Mouse (Mus musculus): Measurements from ENCODE around the gene Pde6g. TPM values are rescaled to one million over a fixed set of nuclear protein-coding genes. Genes with fewer than 3 reads are reported as not detected.

Pde6g gene
- 1 to 10 TPM in 1 of 2 experiments, under 1 TPM in 1; 0.45 to 1.1 TPM for total RNA-seq (2021)
- long read RNA-seq, experiment 1: 0 reads
- long read RNA-seq, experiment 2, partial matches to known transcripts: 0 of 1 reads
- long read RNA-seq, experiment 2, other reads (novel, unspliced or antisense): 1 of 1 reads

DNA sequence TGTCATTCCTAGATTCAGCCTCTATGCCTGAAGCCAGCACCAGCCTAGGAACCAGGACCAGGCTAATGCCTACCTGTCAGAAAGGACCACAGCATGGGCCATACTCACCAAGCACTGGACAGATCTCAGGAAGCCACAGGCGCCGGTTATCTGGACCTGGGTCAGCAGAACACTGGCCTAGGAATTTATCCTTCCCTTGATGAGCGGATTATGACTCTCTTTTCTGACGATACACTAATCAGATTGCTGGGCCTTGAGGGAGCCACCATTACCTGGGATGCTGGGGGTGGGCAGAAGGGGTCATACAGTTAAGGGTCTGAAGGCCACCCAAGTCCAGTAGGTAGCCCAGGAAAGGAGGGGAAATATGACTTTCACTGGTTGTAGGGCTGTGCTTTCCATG, at the start of gene Pde6g:
Gene Pde6g, minus strand, starts transcription at position 195 of the 400 bp plus-strand sequence.
- intact Hi-C loops (cut with DNase I): no loop called here
- no peak for DNase-seq (ENCODE audit: extremely low spot score in 1 of 2, low spot score in 2 of 2)
- no peak within 1 kb of the TSS for H3K4me3 ChIP-seq
- no peak for TF ChIP-seq CTCF (IDR thresholded peaks at IDR 0.05)
- H3K27ac ChIP-seq: no peak within 1 kb of the TSS

DNA sequence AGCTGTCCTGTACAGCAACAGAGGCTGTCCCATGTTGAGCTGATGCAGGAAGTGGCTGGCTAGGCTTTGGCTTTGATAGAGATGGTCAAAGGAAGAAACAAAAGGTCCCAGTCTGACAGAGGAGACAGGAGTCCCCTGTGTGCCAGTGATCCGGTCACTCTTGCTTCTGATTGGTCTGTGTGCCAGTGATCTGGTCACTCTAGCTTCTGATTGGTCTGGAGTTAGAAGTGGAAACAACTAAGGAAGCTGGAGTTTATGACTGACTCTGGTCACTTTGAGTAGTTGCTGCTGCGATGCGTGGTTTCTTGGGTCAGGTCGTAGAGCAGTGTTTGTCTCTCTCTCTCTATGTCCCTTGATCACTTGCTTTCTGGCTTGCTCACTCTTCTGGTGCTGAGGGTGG, 48.4 kb upstream of the Pde6g start:
- Histone ChIP-seq H3K27ac (no peak overlapping the region), H3K4me3 (no peak overlapping the region)
- TF ChIP-seq CTCF (IDR thresholded peaks at IDR 0.05): no peak
- no peak for DNase-seq (ENCODE audit: extremely low spot score in 1 of 2, low spot score in 2 of 2)
- intact Hi-C loops (cut with DNase I): no loop called here

DNA sequence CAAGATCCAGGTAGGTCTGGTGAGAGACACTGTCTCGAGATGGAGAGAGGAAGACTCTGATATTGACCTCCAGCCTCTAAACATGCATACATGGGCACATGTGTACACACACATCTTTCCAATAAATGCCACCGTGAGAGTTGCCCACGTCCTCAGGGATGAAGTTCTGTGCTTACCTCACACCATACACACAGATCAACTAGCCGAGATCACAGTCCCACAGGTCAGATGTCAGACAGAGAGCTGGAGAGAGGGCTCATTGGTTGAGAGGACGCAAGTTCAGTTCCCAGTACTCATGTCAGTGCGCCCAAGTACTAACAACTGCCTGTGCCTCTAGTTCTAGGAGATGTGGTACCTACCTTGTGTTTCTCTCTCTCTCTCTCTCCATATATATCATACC, 47.7 kb upstream of the Pde6g start:
- no peak for TF ChIP-seq CTCF (IDR thresholded peaks at IDR 0.05)
- Histone ChIP-seq H3K27ac (no peak overlapping the region), H3K4me3 (no peak overlapping the region)
- DNase-seq (ENCODE audit: extremely low spot score in 1 of 2, low spot score in 2 of 2): no peak
- intact Hi-C loops (cut with DNase I): no loop called here

DNA sequence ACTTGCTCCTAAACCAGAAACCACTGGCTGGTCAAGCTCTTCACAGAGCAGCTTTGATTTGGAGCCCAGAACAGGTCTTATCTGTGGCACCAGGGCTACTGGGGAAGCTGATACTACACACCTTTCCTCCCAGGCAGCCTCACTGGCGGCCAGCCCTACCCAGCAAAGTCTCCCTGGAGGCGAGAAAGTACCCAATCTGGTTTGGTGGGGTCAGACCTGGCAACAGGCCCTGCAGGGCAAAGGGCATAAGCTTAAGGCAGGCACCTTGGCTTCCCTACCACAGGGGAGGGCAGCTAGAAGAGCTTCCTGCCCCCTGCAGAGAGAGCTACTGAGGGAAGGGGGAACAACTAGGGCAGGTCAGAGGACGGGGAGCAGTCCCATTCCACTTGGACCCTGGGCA, 47.1 kb upstream of the Pde6g start:
- no peak for DNase-seq (ENCODE audit: extremely low spot score in 1 of 2, low spot score in 2 of 2)
- no peak for TF ChIP-seq CTCF (IDR thresholded peaks at IDR 0.05)
- intact Hi-C loops (cut with DNase I): no loop called here
- Histone ChIP-seq H3K4me3 (no peak overlapping the region), H3K27ac (no peak overlapping the region)

DNA sequence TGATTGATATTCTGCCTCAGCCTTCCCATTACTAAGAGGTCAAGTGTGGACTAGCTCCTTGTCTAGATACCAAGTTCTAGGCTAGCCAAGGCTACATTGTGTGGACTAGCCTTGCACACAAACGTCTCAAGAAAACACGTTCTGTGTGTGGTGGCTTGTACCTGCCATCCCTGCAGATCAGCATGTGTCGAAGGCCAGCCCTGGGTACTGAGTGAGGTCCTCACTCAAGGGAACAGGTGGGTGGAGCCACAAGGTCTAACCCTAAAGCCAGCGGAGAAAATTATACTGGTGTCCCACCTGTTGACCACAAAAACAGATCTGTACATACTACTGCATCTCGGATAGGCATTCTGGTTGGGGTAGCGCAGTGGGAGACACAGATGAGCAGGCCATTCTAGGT, 46.6 kb upstream of the Pde6g start:
- no peak for TF ChIP-seq CTCF (IDR thresholded peaks at IDR 0.05)
- DNase-seq (ENCODE audit: extremely low spot score in 1 of 2, low spot score in 2 of 2): no peak
- intact Hi-C loops (cut with DNase I): no loop called here
- no peak overlapping the region for H3K27ac ChIP-seq
- H3K4me3 ChIP-seq: no peak overlapping the region

DNA sequence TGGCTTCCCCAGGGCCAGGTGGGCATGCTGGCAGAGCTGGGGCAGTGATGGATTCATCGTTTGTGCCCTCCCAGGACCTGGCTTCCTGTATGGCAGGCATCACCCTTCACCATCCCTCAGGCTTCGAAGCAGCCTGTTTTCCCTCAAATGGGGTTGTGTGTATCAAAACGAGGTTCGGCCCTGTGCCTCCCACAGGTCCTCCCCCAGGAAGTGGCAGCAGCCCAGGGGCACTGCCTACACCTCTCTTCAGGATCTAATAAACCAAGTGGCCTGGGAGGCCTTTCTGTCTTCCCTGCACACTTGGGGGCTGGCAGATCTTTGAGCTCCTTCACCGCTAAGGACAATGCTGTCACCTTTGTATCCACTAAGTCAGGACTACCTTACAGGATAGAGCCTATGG, 45.6 kb upstream of the Pde6g start:
- DNase-seq (ENCODE audit: extremely low spot score in 1 of 2, low spot score in 2 of 2): no peak
- Histone ChIP-seq H3K4me3 (no peak overlapping the region), H3K27ac (no peak overlapping the region)
- intact Hi-C loops (cut with DNase I): no loop called here
- no peak for TF ChIP-seq CTCF (IDR thresholded peaks at IDR 0.05)

DNA sequence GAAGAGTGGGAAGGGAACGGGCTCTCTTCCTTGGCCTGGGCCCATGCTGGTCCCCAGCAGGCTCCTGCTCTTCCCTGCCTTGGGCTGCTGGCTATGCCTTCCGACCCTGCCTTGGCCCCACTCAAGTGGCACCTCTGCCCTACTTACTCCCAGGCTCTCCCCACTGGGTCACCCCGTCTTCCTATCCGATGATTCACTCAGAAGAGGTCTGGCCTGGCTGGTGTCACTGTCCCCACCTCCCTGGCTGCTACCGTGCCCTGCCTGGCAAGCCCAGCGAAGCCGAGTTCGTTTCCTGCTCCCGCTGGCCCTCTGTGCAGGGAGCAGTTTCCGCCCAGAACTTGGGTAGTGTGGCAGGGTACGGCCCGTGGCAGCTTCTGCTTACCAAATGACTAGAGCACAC, 44.9 kb upstream of the Pde6g start:
- intact Hi-C loops (cut with DNase I): no loop called here
- no peak for TF ChIP-seq CTCF (IDR thresholded peaks at IDR 0.05)
- no peak overlapping the region for H3K4me3 ChIP-seq
- no peak for DNase-seq (ENCODE audit: extremely low spot score in 1 of 2, low spot score in 2 of 2)
- no peak overlapping the region for H3K27ac ChIP-seq

DNA sequence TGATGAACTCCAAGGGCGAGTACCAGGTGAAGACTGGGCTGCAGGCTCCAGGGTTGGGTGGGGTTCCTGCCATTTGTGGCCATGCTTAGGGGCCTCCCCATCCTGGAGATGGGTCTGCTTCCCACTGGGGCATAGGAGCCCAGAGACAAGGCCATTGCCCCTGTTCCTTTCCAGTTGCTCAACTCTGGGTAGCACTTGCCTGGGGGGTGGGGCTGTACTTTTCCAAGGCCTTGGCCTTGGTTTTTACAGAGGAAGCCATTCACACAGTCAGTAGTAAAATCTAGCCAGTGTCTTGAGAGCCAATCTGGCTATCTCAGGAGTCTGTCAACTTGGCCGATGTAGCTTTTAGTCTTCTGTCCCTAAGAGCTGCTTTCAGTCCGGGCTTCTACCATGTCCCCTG, 44.1 kb upstream of the Pde6g start:
- no peak overlapping the region for H3K27ac ChIP-seq
- intact Hi-C loops (cut with DNase I): no loop called here
- TF ChIP-seq CTCF (IDR thresholded peaks at IDR 0.05): no peak
- H3K4me3 ChIP-seq: no peak overlapping the region
- DNase-seq (ENCODE audit: extremely low spot score in 1 of 2, low spot score in 2 of 2): no peak

DNA sequence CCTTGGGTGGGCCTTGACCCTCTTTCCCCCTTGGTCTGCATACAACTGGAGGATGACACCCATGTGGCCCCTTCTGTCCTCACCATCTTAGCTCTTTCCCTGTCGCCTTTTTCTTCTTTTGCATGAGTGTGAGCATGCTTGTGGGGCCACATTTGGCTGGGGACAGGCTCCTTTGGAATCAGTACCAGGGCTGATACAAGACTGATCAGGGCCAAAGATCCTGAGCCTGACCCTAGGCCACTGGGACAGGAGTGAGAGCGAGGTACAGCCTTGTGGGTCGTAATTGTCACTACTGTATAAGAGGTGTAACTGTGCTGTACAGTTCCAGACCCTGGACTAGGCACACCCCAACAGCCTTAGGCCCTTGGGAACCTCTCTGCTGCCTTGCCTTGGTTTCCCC, 40.6 kb upstream of the Pde6g start:
- intact Hi-C loops (cut with DNase I): no loop called here
- TF ChIP-seq CTCF (IDR thresholded peaks at IDR 0.05): no peak

DNA sequence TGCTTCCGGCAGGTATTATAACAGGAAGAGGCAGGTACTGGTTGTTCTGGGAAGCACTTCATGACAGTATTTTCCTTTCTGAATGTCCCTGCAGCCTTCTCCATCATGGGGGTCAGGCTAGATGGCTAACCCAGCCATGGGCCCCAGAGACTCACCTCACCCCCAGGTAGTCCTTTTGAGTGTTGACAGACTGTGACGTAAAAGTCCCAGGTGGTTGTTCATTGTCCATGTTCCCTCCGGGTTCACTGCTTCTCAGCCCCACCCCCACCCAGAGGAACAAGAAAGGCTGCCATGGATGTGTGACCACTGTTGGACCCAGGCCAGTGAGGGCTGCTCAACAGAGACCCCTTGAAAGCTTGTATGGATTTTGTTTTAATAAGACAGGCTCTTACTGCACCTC, 40.1 kb upstream of the Pde6g start:
- no peak for TF ChIP-seq CTCF (IDR thresholded peaks at IDR 0.05)
- no peak for DNase-seq (ENCODE audit: extremely low spot score in 1 of 2, low spot score in 2 of 2)
- intact Hi-C loops (cut with DNase I): no loop called here
- Histone ChIP-seq H3K4me3 (no peak overlapping the region), H3K27ac (no peak overlapping the region)

More for the DNA sequence above, 40.6 kb upstream of the Pde6g start:
- no peak overlapping the region for H3K4me3 ChIP-seq
- H3K27ac ChIP-seq: no peak overlapping the region
- DNase-seq (ENCODE audit: extremely low spot score in 1 of 2, low spot score in 2 of 2): no peak

DNA sequence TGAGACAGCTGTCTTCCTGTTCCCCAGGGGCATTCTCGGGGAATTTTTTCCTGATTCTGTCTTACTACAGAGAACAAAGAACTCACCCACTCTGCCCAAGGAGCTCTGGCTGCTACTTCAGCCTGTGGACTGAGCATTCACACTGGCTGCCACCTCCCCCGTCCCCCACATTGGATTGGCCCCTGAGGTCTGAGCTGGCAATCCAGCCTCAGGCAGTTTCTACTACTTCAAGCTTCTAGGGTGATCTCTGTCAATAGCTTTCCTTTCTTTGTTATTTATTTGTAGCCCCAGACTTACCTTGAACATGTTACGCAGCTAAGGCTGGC, 39.5 kb upstream of the Pde6g start:
- TF ChIP-seq CTCF (IDR thresholded peaks at IDR 0.05): no peak
- Histone ChIP-seq H3K4me3 (no peak overlapping the region; the same call in 1 of the 2 replicates), H3K27ac (no peak overlapping the region)
- no peak for DNase-seq (ENCODE audit: extremely low spot score in 1 of 2, low spot score in 2 of 2)
- intact Hi-C loops (cut with DNase I): no loop called here

DNA sequence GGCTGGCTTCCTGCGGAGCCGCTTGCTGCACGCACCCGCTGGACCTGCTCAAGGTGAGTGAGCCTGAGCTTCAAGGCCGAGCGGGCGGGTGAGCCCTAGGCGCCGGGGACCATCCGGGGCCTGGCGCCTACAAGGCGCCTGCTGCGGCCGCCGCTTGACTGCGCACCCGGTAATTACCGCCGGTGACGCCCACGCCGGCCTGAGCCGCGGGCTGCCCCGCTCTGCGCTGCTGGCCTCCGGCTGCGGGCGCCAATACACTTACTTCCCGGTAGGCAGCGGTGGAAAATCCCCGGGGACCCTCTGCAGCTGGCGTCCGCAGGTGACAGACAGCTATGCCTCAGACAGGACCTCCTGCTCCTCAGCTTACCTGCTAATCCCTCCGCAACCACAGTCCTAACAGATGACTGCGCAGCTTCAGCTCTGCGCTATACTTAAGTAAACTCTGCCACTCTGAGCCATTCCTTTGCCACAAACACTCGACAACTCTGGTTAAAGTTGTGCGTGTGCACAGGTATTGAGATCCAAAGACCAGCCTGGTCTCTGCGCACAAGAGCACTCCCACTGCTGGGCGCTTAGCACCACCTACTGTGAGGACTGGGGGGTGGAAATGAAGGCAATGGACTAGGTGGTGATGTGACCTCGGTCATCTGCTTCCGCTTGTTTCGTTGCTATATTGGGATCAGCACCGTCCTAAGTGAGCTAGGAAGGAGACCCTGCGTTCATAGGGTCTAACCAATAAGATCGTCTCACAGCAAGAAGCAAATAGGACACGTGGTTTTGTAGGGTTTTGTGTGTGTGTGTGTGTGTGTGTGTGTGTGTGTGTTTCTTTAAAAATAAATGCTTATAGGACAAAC, 39.0 kb upstream of the Pde6g start:
- Histone ChIP-seq H3K27ac (peak overlapping the region; percentile 72), H3K4me3 (peak overlapping the region; percentile 99)
- DNase-seq (ENCODE audit: extremely low spot score in 1 of 2, low spot score in 2 of 2): no peak
- peak; percentile 3 for TF ChIP-seq CTCF (IDR thresholded peaks at IDR 0.05)
- intact Hi-C loops (cut with DNase I): no loop called here

Measured in left cerebral cortex, adult 2 months (tissue).